Mouse (Mus musculus): ENCODE data around the gene Kif21a.
A peak's percentile ranks its signal among the peaks of the same experiment; 100 is the strongest.

DNA sequence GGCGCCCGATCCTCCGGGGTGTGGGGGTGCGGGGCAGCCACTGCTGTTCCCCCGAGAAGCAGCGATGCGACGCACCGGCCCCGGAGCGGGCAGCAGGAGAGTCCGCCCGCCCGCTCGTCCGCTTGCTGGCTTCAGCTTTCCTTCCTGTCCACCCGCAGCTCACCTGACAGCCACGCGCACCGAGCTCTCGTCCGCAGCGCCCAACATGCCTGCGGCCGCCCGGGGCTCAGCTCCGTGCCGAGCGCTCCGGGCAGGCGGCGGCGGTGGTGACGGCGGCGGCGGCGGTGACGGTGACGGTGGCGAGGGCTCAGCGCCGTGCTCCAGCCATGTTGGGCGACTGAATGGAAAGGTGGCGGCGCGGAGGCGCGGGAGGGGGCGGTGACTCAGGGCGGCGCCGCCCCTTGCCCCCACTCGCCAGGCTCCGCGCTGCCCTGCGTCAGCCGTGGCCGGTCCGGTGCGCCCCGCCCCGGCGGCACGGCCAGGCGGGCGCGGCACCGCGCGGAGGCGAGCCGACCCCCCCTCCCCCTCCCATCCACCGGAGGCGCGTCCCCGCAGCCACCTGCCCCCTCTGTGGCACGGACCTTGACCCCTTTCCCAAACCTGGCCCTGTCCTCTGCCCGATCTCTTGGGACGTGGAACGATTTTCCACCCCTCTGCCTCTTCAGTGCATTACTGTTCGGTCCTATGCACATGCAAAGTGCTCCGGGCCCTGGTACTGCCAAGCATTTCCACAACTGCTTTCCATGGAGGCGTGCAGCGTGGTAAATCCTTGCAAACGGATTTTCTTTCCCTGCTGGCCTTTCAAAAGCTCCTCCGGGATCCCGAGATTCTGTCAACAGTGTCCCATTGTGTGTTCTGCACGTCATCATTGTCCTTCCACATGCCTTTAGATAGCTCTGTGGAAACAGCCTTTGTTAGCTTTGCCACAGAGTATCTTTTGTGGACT lies at the start of gene Kif21a:
- no peak for TF ChIP-seq CTCF (IDR thresholded peaks at IDR 0.05; ENCODE audit: borderline replicate concordance, extremely low read depth, insufficient read depth, insufficient read length)
- TF ChIP-seq POLR2A (IDR thresholded peaks at IDR 0.05; ENCODE audit: borderline replicate concordance, extremely low read depth, insufficient read depth, insufficient read length, poor library complexity, severe bottlenecking), result peak; percentile 23; the same call in 1 of the 2 replicates

Measured in brain, embryonic 14.5 days (tissue).